Mouse (Mus musculus) ES-Bruce4 (cell line): ENCODE data around the gene Tlr9. TPM values are rescaled to one million over a fixed set of nuclear protein-coding genes. Genes with fewer than 3 reads are reported as not detected.

ENCODE experiments used
- H3K27ac ChIP-seq: 2 replicates; pipeline ENCODE4 v1.5.1; 2012; ENCODE audit warnings: low read length, inconsistent platforms; ENCODE audit not compliant: insufficient read depth
- H3K27me3 ChIP-seq: 2 replicates; pipeline ENCODE4 v1.6.1; 2012; ENCODE audit warnings: mild to moderate bottlenecking, low read length, inconsistent platforms; ENCODE audit not compliant: control insufficient read depth, poor library complexity, insufficient read depth, severe bottlenecking
- H3K36me3 ChIP-seq: 2 replicates; pipeline ENCODE4 v1.6.1; 2012; ENCODE audit warnings: inconsistent platforms, mild to moderate bottlenecking, low read length, moderate library complexity; ENCODE audit not compliant: control insufficient read depth, poor library complexity, insufficient read depth, severe bottlenecking
- H3K4me1 ChIP-seq: one replicate; pipeline ENCODE4 v1.8.1; 2011; ENCODE audit warnings: low read length; ENCODE audit not compliant: control insufficient read depth, insufficient read depth
- H3K4me3 ChIP-seq: 2 replicates; pipeline ENCODE4 v1.5.1; 2011; ENCODE audit warnings: low read depth, mild to moderate bottlenecking, low read length
- H3K9ac ChIP-seq: 2 replicates; pipeline ENCODE4 v1.6.1; 2012; ENCODE audit warnings: low read depth, mild to moderate bottlenecking, inconsistent platforms; ENCODE audit not compliant: poor library complexity, severe bottlenecking
- H3K9me3 ChIP-seq: replicated peaks from 2 replicates; pipeline ENCODE4 v1.6.1; 2012; ENCODE audit warnings: mild to moderate bottlenecking, low read length, inconsistent platforms; ENCODE audit not compliant: control insufficient read depth, poor library complexity, insufficient read depth, severe bottlenecking
- CTCF ChIP-seq: IDR thresholded peaks from one replicate; pipeline ENCODE4 v1.8.1; 2011; ENCODE audit warnings: low read depth, low read length
- EP300 ChIP-seq: IDR thresholded peaks from 2 replicates; pipeline ENCODE4 v1.6.1; 2011; ENCODE audit warnings: low read depth, low read length; ENCODE audit not compliant: insufficient read depth
- POLR2A ChIP-seq: IDR thresholded peaks from one replicate; pipeline ENCODE4 v1.8.1; 2011; ENCODE audit warnings: low read length; ENCODE audit not compliant: insufficient read depth
- polyA plus RNA-seq: library from polyadenylated mRNA; stranded (reverse); fragments of >200 nt; gene quantifications from 2 replicates; pipeline ENCODE4 v1.2.4, GENCODE M21; 2011; ENCODE audit warnings: low read depth; ENCODE audit not compliant: missing spikeins, insufficient read depth, insufficient read length

Gene Tlr9
- not detected in 2 replicates for polyA plus RNA-seq

- TF ChIP-seq POLR2A (no peak), CTCF (no peak), EP300 (no peak)
- Histone ChIP-seq H3K4me3 (no peak within 1 kb of the TSS), H3K27ac (no peak within 1 kb of the TSS), H3K27me3 (no peaks in the 10 kb centered on the region), H3K9ac (no peak within 1 kb of the TSS), H3K36me3 (no peaks in the 10 kb centered on the region), H3K4me1 (no peaks in the 10 kb centered on the region), H3K9me3 (no peaks in the 10 kb centered on the region)
These were observed at the start of gene Tlr9 for GRCm38 (mm10) chr9:106222261-106222851. Gene Tlr9, plus strand, starts transcription at chr9:106222598.

- Histone ChIP-seq H3K4me1 (peaks cover 2% of the 10 kb centered on the region), H3K9ac (peak overlapping the region; percentile 90)
These were observed 49.0 kb upstream of the Tlr9 start for GRCm38 (mm10) chr9:106173363-106173762.

GRCm38 (mm10) chr9:106175552-106176200 is 46.7 kb upstream of the Tlr9 start:
- Histone ChIP-seq H3K4me3 (no peak overlapping the region), H3K9me3 (no peaks in the 10 kb centered on the region), H3K27me3 (no peaks in the 10 kb centered on the region), H3K9ac (no peak overlapping the region), H3K4me1 (peaks cover 4% of the 10 kb centered on the region), H3K27ac (no peak overlapping the region), H3K36me3 (peaks cover 46% of the 10 kb centered on the region)
- TF ChIP-seq CTCF (no peak), EP300 (no peak), POLR2A (no peak)

More at GRCm38 (mm10) chr9:106173363-106173762, 49.0 kb upstream of the Tlr9 start:
- Histone ChIP-seq H3K36me3 (peaks cover 25% of the 10 kb centered on the region), H3K27ac (no peak overlapping the region), H3K9me3 (no peaks in the 10 kb centered on the region), H3K4me3 (no peak overlapping the region), H3K27me3 (no peaks in the 10 kb centered on the region)
- TF ChIP-seq CTCF (no peak), POLR2A (no peak), EP300 (no peak)

GRCm38 (mm10) chr9:106176769-106177168 is 45.6 kb upstream of the Tlr9 start:
- H3K9ac ChIP-seq: no peak overlapping the region
- peaks cover 4% of the 10 kb centered on the region for H3K4me1 ChIP-seq
- no peaks in the 10 kb centered on the region for H3K9me3 ChIP-seq
- H3K36me3 ChIP-seq: peaks cover 57% of the 10 kb centered on the region
- H3K27ac ChIP-seq: no peak overlapping the region
- TF ChIP-seq EP300 (no peak), POLR2A (no peak), CTCF (no peak)
- no peak overlapping the region for H3K4me3 ChIP-seq
- no peaks in the 10 kb centered on the region for H3K27me3 ChIP-seq

GRCm38 (mm10) chr9:106177799-106178198 is 44.6 kb upstream of the Tlr9 start:
- H3K4me3 ChIP-seq: no peak overlapping the region
- H3K27me3 ChIP-seq: no peaks in the 10 kb centered on the region
- H3K9me3 ChIP-seq: no peaks in the 10 kb centered on the region
- H3K4me1 ChIP-seq: peaks cover 4% of the 10 kb centered on the region
- H3K27ac ChIP-seq: no peak overlapping the region
- TF ChIP-seq CTCF: no peak
- no peak for TF ChIP-seq EP300
- TF ChIP-seq POLR2A: no peak
- no peak overlapping the region for H3K9ac ChIP-seq
- peaks cover 65% of the 10 kb centered on the region for H3K36me3 ChIP-seq

- H3K9ac ChIP-seq: no peak overlapping the region
- peaks cover 77% of the 10 kb centered on the region for H3K36me3 ChIP-seq
- no peaks in the 10 kb centered on the region for H3K9me3 ChIP-seq
- H3K4me3 ChIP-seq: no peak overlapping the region
- TF ChIP-seq CTCF (no peak), EP300 (no peak), POLR2A (no peak)
- H3K27ac ChIP-seq: no peak overlapping the region
- no peaks in the 10 kb centered on the region for H3K27me3 ChIP-seq
- peaks cover 6% of the 10 kb centered on the region for H3K4me1 ChIP-seq
These were observed 42.9 kb upstream of the Tlr9 start for GRCm38 (mm10) chr9:106179454-106179853.
